8 mouse cellular contexts compared by ENCODE assay signal in the genomic region with DNA sequence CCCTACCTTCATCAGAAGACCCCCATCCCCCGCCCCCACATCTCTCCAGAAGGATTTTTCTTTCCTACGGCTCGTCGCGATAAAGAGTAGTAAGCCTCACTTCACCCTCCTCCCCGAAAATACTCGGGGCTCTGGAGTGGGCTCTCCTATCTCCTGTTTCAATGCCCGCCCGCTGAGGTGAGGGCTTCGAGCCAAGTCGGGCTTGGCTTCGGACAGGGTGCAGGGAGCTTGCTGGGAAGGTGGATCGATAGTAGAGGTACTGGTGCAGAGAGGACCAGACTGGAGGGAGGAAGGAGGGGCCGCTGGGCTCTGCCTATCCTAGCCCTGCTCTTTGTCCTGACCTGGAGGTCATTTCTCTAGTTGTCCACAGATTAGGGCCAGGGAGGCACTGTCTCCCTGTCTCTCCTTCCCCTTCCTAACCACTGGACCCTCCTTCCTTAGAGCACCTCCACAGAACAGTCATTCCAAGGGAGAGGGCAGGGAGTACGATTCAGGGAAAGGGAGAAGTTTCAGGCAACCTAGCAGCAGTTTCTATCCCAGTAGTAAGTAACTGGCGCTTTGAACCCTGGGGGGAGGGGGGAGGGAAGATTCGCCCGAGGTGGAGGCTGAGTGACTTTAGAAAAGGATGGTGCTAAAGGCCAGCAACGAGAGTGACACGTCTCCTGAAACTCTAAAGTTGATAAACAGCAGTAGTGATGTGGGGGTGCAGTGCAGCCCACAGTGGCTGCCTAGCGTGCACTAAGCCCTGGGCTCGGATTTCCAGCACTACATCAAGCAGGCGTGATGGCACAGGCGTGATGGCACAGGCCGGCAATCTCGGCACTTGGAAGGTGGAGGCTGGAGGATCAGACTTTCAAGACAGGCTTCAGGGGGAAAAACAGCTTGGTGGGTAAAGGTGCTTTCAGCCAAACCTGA. TPM values are rescaled to one million over a fixed set of nuclear protein-coding genes. Genes with fewer than 3 reads are reported as not detected.
DNase-seq lines count a peak whose midpoint lies in the region; ATAC-seq and TF ChIP-seq lines count a peak whose summit lies in the region.

No protein-coding gene starts in this region.

- intact Hi-C loops in heart, postnatal 25 days (cut with DNase I), result no loop called here

- H3K9ac ChIP-seq in lung, postnatal 0 days (replicated peaks; ENCODE audit: low read depth), result peak overlapping the region; percentile 97
- peak overlapping the region; percentile 91; the same call in 1 of the 2 replicates for H3K9ac ChIP-seq in stomach, embryonic 15.5 days

- ATAC-seq in lung, postnatal 0 days, result no peak
- no peak for ATAC-seq in stomach, embryonic 15.5 days (ENCODE audit: insufficient read depth, low FRiP score, low read depth)

- peak overlapping the region; percentile 95 for H3K27ac ChIP-seq in lung, postnatal 0 days (ENCODE audit: low read length)
- H3K27ac ChIP-seq in stomach, embryonic 15.5 days, result peak overlapping the region; percentile 92

- peaks cover 34% of the 10 kb centered on the region for H3K4me1 ChIP-seq in lung, postnatal 0 days (ENCODE audit: insufficient read depth, low read depth, low read length)
- peaks cover 66% of the 10 kb centered on the region for H3K4me1 ChIP-seq in stomach, embryonic 15.5 days

- H3K27me3 ChIP-seq in lung, postnatal 0 days (replicated peaks; ENCODE audit: insufficient read depth, low read length), result no peaks in the 10 kb centered on the region
- H3K27me3 ChIP-seq in stomach, embryonic 15.5 days (replicated peaks), result no peaks in the 10 kb centered on the region

- TF ChIP-seq EP300 in lung, postnatal 0 days (IDR thresholded peaks at IDR 0.05), result no peak

- H3K9me3 ChIP-seq in lung, postnatal 0 days (ENCODE audit: low read length), result no peaks in the 10 kb centered on the region
- H3K9me3 ChIP-seq in stomach, embryonic 15.5 days, result no peaks in the 10 kb centered on the region

- TF ChIP-seq CTCF in lung, postnatal 0 days (IDR thresholded peaks at IDR 0.05), result no peak

- H3K4me3 ChIP-seq in lung, postnatal 0 days (ENCODE audit: low read depth, low read length), result peak overlapping the region; percentile 99
- H3K4me3 ChIP-seq in stomach, embryonic 15.5 days (replicated peaks), result peak overlapping the region; percentile 79

- peak; percentile 98 for DNase-seq in heart, adult 11 months
- DNase-seq in heart, postnatal 25 days (ENCODE audit: low spot score), result no peak
- peak; percentile 74 to 81 for DNase-seq in cerebellum, postnatal 25 days
- peak; percentile 66 to 75 for DNase-seq in heart, adult 9 months (ENCODE audit: low spot score in 2 of 2)
- DNase-seq in kidney, adult 9 months, result peak; percentile 64
- DNase-seq in lung, postnatal 0 days (ENCODE audit: low spot score), result peak; percentile 32
- no peak for DNase-seq in right cerebral cortex, postnatal 25 days

- peak overlapping the region; percentile 85 for H3K4me2 ChIP-seq in lung, postnatal 0 days (replicated peaks; ENCODE audit: low read depth, low read length)
- H3K4me2 ChIP-seq in stomach, embryonic 15.5 days, result peak overlapping the region; percentile 75

- WGBS in lung, postnatal 0 days, result 12% methylated on average over 26 of the region's 26 CpGs
- 7% methylated on average over 26 of the region's 26 CpGs for WGBS in stomach, embryonic 15.5 days

- H3K36me3 ChIP-seq in lung, postnatal 0 days (ENCODE audit: insufficient read depth, low read length), result no peaks in the 10 kb centered on the region
- no peaks in the 10 kb centered on the region for H3K36me3 ChIP-seq in stomach, embryonic 15.5 days

RNA-seq across cellular contexts. Expression of a gene that starts 1.1 kb away (rescaled TPM):
- total RNA-seq in heart, postnatal 25 days (2021), result 100 to 1,000 TPM; 255 to 285 TPM
- 27.2 and 33.3 TPM in 2 replicates for polyA plus RNA-seq in lung, postnatal 0 days (2015; fragmentation: Nextera tagmentation; extraction: Ambion mirVana)
- polyA plus RNA-seq in stomach, embryonic 15.5 days (2015; fragmentation: Nextera tagmentation; extraction: Ambion mirVana), result 34.1 and 36.9 TPM in 2 replicates

RNA-seq across cellular contexts. Expression of a gene that starts 4.9 kb away (rescaled TPM):
- 10 to 100 TPM; 43.2 to 47.1 TPM for total RNA-seq in heart, postnatal 25 days (2021)
- polyA plus RNA-seq in lung, postnatal 0 days (2015; fragmentation: Nextera tagmentation; extraction: Ambion mirVana), result 95.9 and 97.9 TPM in 2 replicates
- polyA plus RNA-seq in stomach, embryonic 15.5 days (2015; fragmentation: Nextera tagmentation; extraction: Ambion mirVana), result 91.7 and 97.1 TPM in 2 replicates

RNA-seq across cellular contexts. Expression of a gene that starts 29.4 kb away (rescaled TPM):
- under 1 TPM; 0.75 to 0.81 TPM for total RNA-seq in heart, postnatal 25 days (2021)
- polyA plus RNA-seq in lung, postnatal 0 days (2015; fragmentation: Nextera tagmentation; extraction: Ambion mirVana), result 1.4 and 1.9 TPM in 2 replicates
- 13.4 and 14.2 TPM in 2 replicates for polyA plus RNA-seq in stomach, embryonic 15.5 days (2015; fragmentation: Nextera tagmentation; extraction: Ambion mirVana)

RNA-seq across cellular contexts. Expression of a gene that starts 54.7 kb away (rescaled TPM):
- 100 to 1,000 TPM; 108 to 111 TPM for total RNA-seq in heart, postnatal 25 days (2021)
- polyA plus RNA-seq in lung, postnatal 0 days (2015; fragmentation: Nextera tagmentation; extraction: Ambion mirVana), result 98.6 and 112 TPM in 2 replicates
- 182 and 203 TPM in 2 replicates for polyA plus RNA-seq in stomach, embryonic 15.5 days (2015; fragmentation: Nextera tagmentation; extraction: Ambion mirVana)

Comparison
In these comparisons a context has a peak if more than half of its experiments do, and no peak if none do; other contexts are left out.
1. DNase-seq: peak in heart, adult 11 months (single experiment), cerebellum, postnatal 25 days (2 of 2), heart, adult 9 months (2 of 2), kidney, adult 9 months (single experiment) and lung, postnatal 0 days (single experiment); none in heart, postnatal 25 days (single experiment) and right cerebral cortex, postnatal 25 days (single experiment).